Mouse (Mus musculus) spleen, adult 2 months (tissue): ENCODE data around the gene Pla2g2f.

Source experiments
- CTCF ChIP-seq: fragments of 200-500 bp; IDR thresholded peaks from 2 replicates; pipeline ENCODE4 v1.5.1; 2011; ENCODE audit warnings: mild to moderate bottlenecking, inconsistent platforms; ENCODE audit not compliant: insufficient read depth, insufficient read length, insufficient replicate concordance; ENCODE audit errors: extremely low read depth
- POLR2A ChIP-seq: fragments of 200-500 bp; IDR thresholded peaks from 2 replicates; pipeline ENCODE4 v1.6.1; 2011; ENCODE audit warnings: low read depth, low read length, inconsistent platforms

- no peak for TF ChIP-seq CTCF
- TF ChIP-seq POLR2A: no peak
These were observed 40.7 kb downstream of the Pla2g2f start for GRCm38 (mm10) chr4:138716697-138717096.
